Mouse (Mus musculus): Measurements from ENCODE around the gene Mia3.
"Not testable (repeated sequence)": the region's sequence is repeated elsewhere in the genome, so short reads cannot be mapped to it uniquely, and the experiment has no call there.

Gene Mia3

GRCm38 (mm10) chr1:183369427-183370014, at the start of gene Mia3:
Mia3 (minus strand) TSS chr1:183369553.
- in situ Hi-C loops (cut with MboI, MseI) = no loop called here

- in situ Hi-C loops (cut with MboI, MseI) = no loop called here
Measured at GRCm38 (mm10) chr1:183417873-183418272, 48.5 kb upstream of the Mia3 start, which contains the start of gene Hhipl2. Hhipl2 (plus strand) TSS chr1:183418215.

GRCm38 (mm10) chr1:183414081-183414727, 44.9 kb upstream of the Mia3 start:
- in situ Hi-C loops (cut with MboI, MseI) = no loop called here

- in situ Hi-C loops (cut with MboI, MseI) = no loop called here
Measured at GRCm38 (mm10) chr1:183403396-183403795, 34.0 kb upstream of the Mia3 start.

- in situ Hi-C loops (cut with MboI, MseI) = no loop called here
Measured at GRCm38 (mm10) chr1:183388426-183389406, 19.4 kb upstream of the Mia3 start, which contains the start of gene Taf1a. Taf1a (plus strand) TSS chr1:183388981.

GRCm38 (mm10) chr1:183387421-183387820, 18.1 kb upstream of the Mia3 start:
- in situ Hi-C loops (cut with MboI, MseI) = not testable (repeated sequence)

- in situ Hi-C loops (cut with MboI, MseI) = no loop called here
Measured at GRCm38 (mm10) chr1:183382621-183383020, 13.3 kb upstream of the Mia3 start.

- in situ Hi-C loops (cut with MboI, MseI) = no loop called here
Measured at GRCm38 (mm10) chr1:183381816-183382215, 12.5 kb upstream of the Mia3 start.

GRCm38 (mm10) chr1:183379376-183379775, 10.0 kb upstream of the Mia3 start:
- in situ Hi-C loops (cut with MboI, MseI) = not testable (repeated sequence)

GRCm38 (mm10) chr1:183378321-183378941, 9.1 kb upstream of the Mia3 start:
- in situ Hi-C loops (cut with MboI, MseI) = no loop called here

GRCm38 (mm10) chr1:183377045-183377444, 7.7 kb upstream of the Mia3 start:
- in situ Hi-C loops (cut with MboI, MseI) = no loop called here

GRCm38 (mm10) chr1:183374728-183375127, 5.4 kb upstream of the Mia3 start:
- in situ Hi-C loops (cut with MboI, MseI) = no loop called here

- in situ Hi-C loops (cut with MboI, MseI) = no loop called here
Measured at GRCm38 (mm10) chr1:183368601-183369400, 552 bp downstream of the Mia3 start.

GRCm38 (mm10) chr1:183366361-183366760, 3.0 kb downstream of the Mia3 start:
- in situ Hi-C loops (cut with MboI, MseI) = no loop called here

- in situ Hi-C loops (cut with MboI, MseI) = no loop called here
Measured at GRCm38 (mm10) chr1:183363577-183363867, 5.8 kb downstream of the Mia3 start.

- in situ Hi-C loops (cut with MboI, MseI) = no loop called here
Measured at GRCm38 (mm10) chr1:183362729-183363576, 6.4 kb downstream of the Mia3 start.

- in situ Hi-C loops (cut with MboI, MseI) = no loop called here
Measured at GRCm38 (mm10) chr1:183362301-183362700, 7.1 kb downstream of the Mia3 start.

- in situ Hi-C loops (cut with MboI, MseI) = no loop called here
Measured at GRCm38 (mm10) chr1:183358901-183359300, 10.5 kb downstream of the Mia3 start.

- in situ Hi-C loops (cut with MboI, MseI) = no loop called here
Measured at GRCm38 (mm10) chr1:183349840-183350239, 19.5 kb downstream of the Mia3 start.

GRCm38 (mm10) chr1:183345817-183346195, 23.5 kb downstream of the Mia3 start:
- in situ Hi-C loops (cut with MboI, MseI) = no loop called here

All from T-helper 1 cell (primary cell).